Mouse (Mus musculus) small intestine, adult 2 months (tissue): ENCODE measurements around the gene Prdm15. TPM values are rescaled to one million over a fixed set of nuclear protein-coding genes. Genes with fewer than 3 reads are reported as not detected.

Experiments used
- H3K27ac ChIP-seq: fragments of 200-500 bp; 2 replicates; pipeline ENCODE4 v1.5.1; 2012; ENCODE audit warnings: low read depth, low read length, control low read depth, inconsistent platforms; ENCODE audit not compliant: insufficient read depth
- H3K27me3 ChIP-seq: fragments of 200-500 bp; 2 replicates; pipeline ENCODE4 v1.6.1; 2012; ENCODE audit warnings: mild to moderate bottlenecking, moderate library complexity, low read length, inconsistent platforms; ENCODE audit not compliant: control insufficient read depth, insufficient read depth
- H3K36me3 ChIP-seq: fragments of 200-500 bp; 2 replicates; pipeline ENCODE4 v1.6.1; 2012; ENCODE audit warnings: mild to moderate bottlenecking, low read length, control low read depth, inconsistent platforms; ENCODE audit not compliant: control insufficient read depth, insufficient read depth
- H3K4me1 ChIP-seq: fragments of 200-500 bp; 2 replicates; pipeline ENCODE4 v1.6.1; 2012; ENCODE audit warnings: low read length, inconsistent platforms, mixed read lengths; ENCODE audit not compliant: control insufficient read depth, insufficient read depth, insufficient read length
- H3K4me3 ChIP-seq: fragments of 200-500 bp; 2 replicates; pipeline ENCODE4 v1.5.1; 2012; ENCODE audit warnings: low read depth, mild to moderate bottlenecking, control low read depth, inconsistent platforms, low read length, moderate library complexity
- CTCF ChIP-seq: fragments of 200-500 bp; IDR thresholded peaks from 2 replicates; pipeline ENCODE4 v1.5.1; 2012; ENCODE audit warnings: low read depth, mild to moderate bottlenecking, control low read depth, inconsistent platforms, low read length, moderate library complexity, mixed read lengths; ENCODE audit not compliant: insufficient replicate concordance, insufficient read length; ENCODE audit errors: extremely low read depth
- POLR2A ChIP-seq: fragments of 200-500 bp; IDR thresholded peaks from 2 replicates; pipeline ENCODE4 v1.6.1; 2012; ENCODE audit warnings: low read depth, mild to moderate bottlenecking, control low read depth, inconsistent platforms, low read length, moderate library complexity
- WGBS: fragments of 180-500 bp; shearing (Covaris S2); methylation state at CpG from one replicate; pipeline ENCODE4 v1.1.7; 2018; 5-methylcytosine and 5-hydroxymethylcytosine counted together
- polyA plus RNA-seq: library from polyadenylated mRNA; depleted of rRNA; stranded (reverse); fragments of >200 nt; gene quantifications from 2 replicates; pipeline ENCODE4 v1.2.3, GENCODE M21; 2012

The Prdm15 gene
- polyA plus RNA-seq, 1 experiment = 8.5 TPM

- no peak for TF ChIP-seq CTCF
- TF ChIP-seq POLR2A = no peak
- Histone ChIP-seq H3K4me3 (no peak overlapping the region), H3K36me3 (peaks cover 8% of the 10 kb centered on the region), H3K27me3 (no peaks in the 10 kb centered on the region), H3K4me1 (no peaks in the 10 kb centered on the region), H3K27ac (no peak overlapping the region)
- 86% methylated on average over 4 of the region's 4 CpGs for WGBS
Measured at GRCm38 (mm10) chr16:97875101-97875500, 23.5 kb upstream of the Prdm15 start.

GRCm38 (mm10) chr16:97874376-97874775, 22.7 kb upstream of the Prdm15 start:
- H3K4me3 ChIP-seq = no peak overlapping the region
- WGBS = 64% methylated on average over 1 of the region's 1 CpGs
- TF ChIP-seq POLR2A (no peak), CTCF (no peak)
- no peaks in the 10 kb centered on the region for H3K4me1 ChIP-seq
- no peak overlapping the region for H3K27ac ChIP-seq
- H3K27me3 ChIP-seq = no peaks in the 10 kb centered on the region
- peaks cover 11% of the 10 kb centered on the region for H3K36me3 ChIP-seq

GRCm38 (mm10) chr16:97872657-97873056, 21.0 kb upstream of the Prdm15 start:
- no peak overlapping the region for H3K4me3 ChIP-seq
- no peak overlapping the region for H3K27ac ChIP-seq
- TF ChIP-seq POLR2A = no peak
- TF ChIP-seq CTCF = no peak
- 90% methylated on average over 5 of the region's 5 CpGs for WGBS
- no peaks in the 10 kb centered on the region for H3K27me3 ChIP-seq
- H3K36me3 ChIP-seq = peaks cover 15% of the 10 kb centered on the region
- no peaks in the 10 kb centered on the region for H3K4me1 ChIP-seq

- Histone ChIP-seq H3K4me1 (no peaks in the 10 kb centered on the region), H3K27ac (no peak overlapping the region), H3K4me3 (no peak overlapping the region), H3K27me3 (no peaks in the 10 kb centered on the region), H3K36me3 (peaks cover 14% of the 10 kb centered on the region)
- no peak for TF ChIP-seq CTCF
- no peak for TF ChIP-seq POLR2A
- WGBS = 80% methylated on average over 6 of the region's 6 CpGs
Measured at GRCm38 (mm10) chr16:97869193-97870102, 17.8 kb upstream of the Prdm15 start.

- H3K27ac ChIP-seq = no peak overlapping the region
- H3K4me1 ChIP-seq = no peaks in the 10 kb centered on the region
- TF ChIP-seq CTCF (no peak), POLR2A (no peak)
- peaks cover 12% of the 10 kb centered on the region; the same call in 1 of the 2 replicates for H3K36me3 ChIP-seq
- 82% methylated on average over 3 of the region's 3 CpGs for WGBS
- no peaks in the 10 kb centered on the region for H3K27me3 ChIP-seq
- H3K4me3 ChIP-seq = no peak overlapping the region
Measured at GRCm38 (mm10) chr16:97863932-97864467, 12.3 kb upstream of the Prdm15 start.

GRCm38 (mm10) chr16:97856050-97856449, 4.4 kb upstream of the Prdm15 start:
- Histone ChIP-seq H3K4me3 (no peak overlapping the region), H3K27me3 (no peaks in the 10 kb centered on the region), H3K27ac (no peak overlapping the region), H3K4me1 (no peaks in the 10 kb centered on the region), H3K36me3 (peaks cover 6% of the 10 kb centered on the region)
- TF ChIP-seq POLR2A = no peak
- no peak for TF ChIP-seq CTCF

GRCm38 (mm10) chr16:97851061-97851740, 449 bp downstream of the Prdm15 start:
- under 1% methylated on average over 77 of the region's 77 CpGs for WGBS
- H3K36me3 ChIP-seq = no peaks in the 10 kb centered on the region
- H3K27me3 ChIP-seq = no peaks in the 10 kb centered on the region
- no peak; the same call in 1 of the 2 replicates for TF ChIP-seq POLR2A
- no peak for TF ChIP-seq CTCF
- peak overlapping the region; percentile 97 for H3K4me3 ChIP-seq
- peak overlapping the region; percentile 94 for H3K27ac ChIP-seq
- peaks cover 3% of the 10 kb centered on the region; the same call in 1 of the 2 replicates for H3K4me1 ChIP-seq
